Mouse (Mus musculus) embryonic facial prominence, embryonic 15.5 days (tissue): ENCODE data around the gene Znrf1. TPM values are rescaled to one million over a fixed set of nuclear protein-coding genes. Genes with fewer than 3 reads are reported as not detected.

Source experiments
- ATAC-seq: fragments of 200-750 bp; cut with Nextera tagmentation; 2 replicates; pipeline ENCODE4 v1.8.0; 2017; ENCODE audit warnings: low read depth, moderate TSS enrichment; ENCODE audit not compliant: insufficient number of reproducible peaks, low FRiP score, low TSS enrichment
- H3K27ac ChIP-seq: fragments of 300-500 bp; sonication (generic); replicated peaks from 2 replicates; pipeline ENCODE4 v1.5.1; 2015; ENCODE audit warnings: mild to moderate bottlenecking, inconsistent platforms
- H3K27me3 ChIP-seq: fragments of 300-500 bp; sonication (generic); 2 replicates; pipeline ENCODE4 v1.6.1; 2015; ENCODE audit warnings: inconsistent platforms
- H3K36me3 ChIP-seq: fragments of 300-500 bp; sonication (generic); 2 replicates; pipeline ENCODE4 v1.6.1; 2015; ENCODE audit warnings: mild to moderate bottlenecking, inconsistent platforms
- H3K4me1 ChIP-seq: fragments of 300-500 bp; sonication (generic); 2 replicates; pipeline ENCODE4 v1.6.1; 2015; ENCODE audit warnings: inconsistent platforms
- H3K4me2 ChIP-seq: fragments of 300-500 bp; sonication (generic); replicated peaks from 2 replicates; pipeline ENCODE4 v1.6.1; 2015; ENCODE audit warnings: mild to moderate bottlenecking, inconsistent platforms
- H3K4me3 ChIP-seq: fragments of 300-500 bp; sonication (generic); replicated peaks from 2 replicates; pipeline ENCODE4 v1.5.1; 2015; ENCODE audit warnings: mild to moderate bottlenecking, inconsistent platforms
- H3K9ac ChIP-seq: fragments of 300-500 bp; sonication (generic); 2 replicates; pipeline ENCODE4 v1.6.1; 2015; ENCODE audit warnings: inconsistent platforms
- H3K9me3 ChIP-seq: fragments of 300-500 bp; sonication (generic); replicated peaks from 2 replicates; pipeline ENCODE4 v1.6.1; 2016; ENCODE audit warnings: inconsistent platforms
- WGBS: fragments of 180-500 bp; shearing (Covaris S2); methylation state at CpG from one replicate; pipeline ENCODE4 v1.1.7; 2015; 5-methylcytosine and 5-hydroxymethylcytosine counted together
- polyA plus RNA-seq: library from polyadenylated mRNA; unstranded; fragments of >200 nt; fragmentation: Nextera tagmentation; extraction: Ambion mirVana; gene quantifications from 2 replicates; pipeline ENCODE4 v1.2.1, GENCODE M21; 2015

The Znrf1 gene
- polyA plus RNA-seq, 1 experiment from 2014 or later: 42.7 TPM

- Histone ChIP-seq H3K27ac (no peak overlapping the region), H3K4me2 (no peak overlapping the region), H3K4me1 (peaks cover 33% of the 10 kb centered on the region), H3K4me3 (no peak overlapping the region), H3K9me3 (no peaks in the 10 kb centered on the region), H3K9ac (no peak overlapping the region), H3K27me3 (no peaks in the 10 kb centered on the region), H3K36me3 (peaks cover 20% of the 10 kb centered on the region; the same call in 1 of the 2 replicates)
- no peak for ATAC-seq
- WGBS: 84% methylated on average over 10 of the region's 10 CpGs
Measured at GRCm38 (mm10) chr8:111622553-111622952, 86.7 kb downstream of the Znrf1 start.

- 76% methylated on average over 12 of the region's 12 CpGs for WGBS
- no peak for ATAC-seq
- Histone ChIP-seq H3K27me3 (no peaks in the 10 kb centered on the region), H3K9ac (no peak overlapping the region), H3K4me1 (peaks cover 24% of the 10 kb centered on the region), H3K4me2 (no peak overlapping the region), H3K4me3 (no peak overlapping the region), H3K27ac (peak overlapping the region; percentile 14), H3K9me3 (no peaks in the 10 kb centered on the region), H3K36me3 (peaks cover 18% of the 10 kb centered on the region; the same call in 1 of the 2 replicates)
Measured at GRCm38 (mm10) chr8:111624081-111624852, 88.4 kb downstream of the Znrf1 start.

- peaks cover 23% of the 10 kb centered on the region for H3K4me1 ChIP-seq
- no peaks in the 10 kb centered on the region for H3K9me3 ChIP-seq
- no peak overlapping the region for H3K9ac ChIP-seq
- no peak overlapping the region for H3K27ac ChIP-seq
- ATAC-seq: no peak
- WGBS: 90% methylated on average over 10 of the region's 10 CpGs
- H3K27me3 ChIP-seq: no peaks in the 10 kb centered on the region
- peaks cover 16% of the 10 kb centered on the region; the same call in 1 of the 2 replicates for H3K36me3 ChIP-seq
- H3K4me3 ChIP-seq: no peak overlapping the region
- no peak overlapping the region for H3K4me2 ChIP-seq
Measured at GRCm38 (mm10) chr8:111624853-111625221, 88.9 kb downstream of the Znrf1 start.

- ATAC-seq: no peak
- 40% methylated on average over 6 of the region's 6 CpGs for WGBS
- H3K4me3 ChIP-seq: no peak overlapping the region
- H3K4me2 ChIP-seq: no peak overlapping the region
- H3K27ac ChIP-seq: no peak overlapping the region
- no peak overlapping the region for H3K9ac ChIP-seq
- H3K27me3 ChIP-seq: no peaks in the 10 kb centered on the region
- H3K4me1 ChIP-seq: peaks cover 27% of the 10 kb centered on the region
- no peaks in the 10 kb centered on the region for H3K9me3 ChIP-seq
- H3K36me3 ChIP-seq: peaks cover 16% of the 10 kb centered on the region; the same call in 1 of the 2 replicates
Measured at GRCm38 (mm10) chr8:111625694-111626527, 90.0 kb downstream of the Znrf1 start.

- no peak overlapping the region for H3K4me2 ChIP-seq
- H3K9ac ChIP-seq: no peak overlapping the region
- WGBS: 64% methylated on average over 8 of the region's 8 CpGs
- H3K27me3 ChIP-seq: no peaks in the 10 kb centered on the region
- H3K27ac ChIP-seq: no peak overlapping the region
- peaks cover 11% of the 10 kb centered on the region; the same call in 1 of the 2 replicates for H3K36me3 ChIP-seq
- ATAC-seq: no peak
- H3K4me3 ChIP-seq: no peak overlapping the region
- H3K9me3 ChIP-seq: no peaks in the 10 kb centered on the region
- H3K4me1 ChIP-seq: peaks cover 27% of the 10 kb centered on the region
Measured at GRCm38 (mm10) chr8:111626528-111626820, 90.6 kb downstream of the Znrf1 start.

- no peak overlapping the region for H3K9ac ChIP-seq
- H3K4me3 ChIP-seq: no peak overlapping the region
- no peaks in the 10 kb centered on the region for H3K27me3 ChIP-seq
- peaks cover 27% of the 10 kb centered on the region for H3K4me1 ChIP-seq
- WGBS: 86% methylated on average over 14 of the region's 14 CpGs
- H3K36me3 ChIP-seq: peaks cover 7% of the 10 kb centered on the region; the same call in 1 of the 2 replicates
- H3K9me3 ChIP-seq: no peaks in the 10 kb centered on the region
- no peak for ATAC-seq
- H3K27ac ChIP-seq: no peak overlapping the region
- no peak overlapping the region for H3K4me2 ChIP-seq
Measured at GRCm38 (mm10) chr8:111626933-111627332, 91.0 kb downstream of the Znrf1 start.

GRCm38 (mm10) chr8:111627923-111628322 lies 92.0 kb downstream of the Znrf1 start:
- H3K9ac ChIP-seq: no peak overlapping the region
- H3K27me3 ChIP-seq: no peaks in the 10 kb centered on the region
- 97% methylated on average over 9 of the region's 9 CpGs for WGBS
- H3K9me3 ChIP-seq: no peaks in the 10 kb centered on the region
- no peak overlapping the region for H3K4me2 ChIP-seq
- no peak for ATAC-seq
- no peak overlapping the region for H3K4me3 ChIP-seq
- no peaks in the 10 kb centered on the region for H3K36me3 ChIP-seq
- no peak overlapping the region for H3K27ac ChIP-seq
- H3K4me1 ChIP-seq: peaks cover 27% of the 10 kb centered on the region

- Histone ChIP-seq H3K36me3 (no peaks in the 10 kb centered on the region), H3K4me2 (no peak overlapping the region), H3K9ac (no peak overlapping the region), H3K4me3 (no peak overlapping the region), H3K27me3 (no peaks in the 10 kb centered on the region), H3K27ac (no peak overlapping the region), H3K4me1 (peaks cover 27% of the 10 kb centered on the region), H3K9me3 (no peaks in the 10 kb centered on the region)
- WGBS: 89% methylated on average over 12 of the region's 12 CpGs
- no peak for ATAC-seq
Measured at GRCm38 (mm10) chr8:111628401-111628800, 92.5 kb downstream of the Znrf1 start.

GRCm38 (mm10) chr8:111628894-111629501 lies 93.1 kb downstream of the Znrf1 start:
- no peak for ATAC-seq
- 85% methylated on average over 19 of the region's 19 CpGs for WGBS
- no peak overlapping the region for H3K4me2 ChIP-seq

GRCm38 (mm10) chr8:111630105-111630521 lies 94.2 kb downstream of the Znrf1 start, which contains the start of gene Ldhd:
TSS of gene Ldhd (minus strand) at chr8:111630374.
- Histone ChIP-seq H3K4me3 (peak within 1 kb of the TSS; percentile 45), H3K4me1 (peaks cover 16% of the 10 kb centered on the region; the same call in 1 of the 2 replicates), H3K27me3 (no peaks in the 10 kb centered on the region), H3K9ac (peak within 1 kb of the TSS; percentile 28), H3K9me3 (no peaks in the 10 kb centered on the region), H3K36me3 (no peaks in the 10 kb centered on the region), H3K27ac (no peak within 1 kb of the TSS), H3K4me2 (peak within 1 kb of the TSS; percentile 57)
- no peak for ATAC-seq
- WGBS: 20% methylated on average over 13 of the region's 13 CpGs

More at GRCm38 (mm10) chr8:111628894-111629501, 93.1 kb downstream of the Znrf1 start:
- H3K36me3 ChIP-seq: no peaks in the 10 kb centered on the region
- no peaks in the 10 kb centered on the region for H3K9me3 ChIP-seq
- H3K27me3 ChIP-seq: no peaks in the 10 kb centered on the region
- H3K4me1 ChIP-seq: peaks cover 23% of the 10 kb centered on the region
- H3K9ac ChIP-seq: no peak overlapping the region
- H3K27ac ChIP-seq: no peak overlapping the region
- H3K4me3 ChIP-seq: no peak overlapping the region

- Histone ChIP-seq H3K4me1 (peaks cover 12% of the 10 kb centered on the region; the same call in 1 of the 2 replicates), H3K4me2 (no peak overlapping the region), H3K27ac (no peak overlapping the region), H3K9me3 (no peaks in the 10 kb centered on the region), H3K27me3 (no peaks in the 10 kb centered on the region), H3K4me3 (no peak overlapping the region), H3K36me3 (no peaks in the 10 kb centered on the region), H3K9ac (no peak overlapping the region)
- WGBS: 92% methylated on average over 8 of the region's 8 CpGs
- ATAC-seq: no peak
Measured at GRCm38 (mm10) chr8:111631589-111631988, 95.7 kb downstream of the Znrf1 start.
